Mouse (Mus musculus) midbrain, embryonic 16.5 days (tissue): ENCODE results near the gene Ankrd53. TPM values are rescaled to one million over a fixed set of nuclear protein-coding genes. Genes with fewer than 3 reads are reported as not detected.
"Not testable (repeated sequence)": the region's sequence is repeated elsewhere in the genome, so short reads cannot be mapped to it uniquely, and the experiment has no call there.

ENCODE experiments used
- ATAC-seq: fragments of 200-750 bp; cut with Nextera tagmentation; 2 replicates; pipeline ENCODE4 v1.8.0; 2017; ENCODE audit warnings: moderate TSS enrichment
- H3K27ac ChIP-seq: fragments of 300-500 bp; sonication (generic); 2 replicates; pipeline ENCODE4 v1.5.1; 2014; ENCODE audit warnings: mild to moderate bottlenecking, low read length, mixed read lengths
- H3K27me3 ChIP-seq: fragments of 300-500 bp; sonication (generic); 2 replicates; pipeline ENCODE4 v1.6.1; 2014; ENCODE audit warnings: low read depth, low read length, mixed read lengths; ENCODE audit not compliant: control insufficient read depth, insufficient read depth
- H3K36me3 ChIP-seq: fragments of 300-500 bp; sonication (generic); 2 replicates; pipeline ENCODE4 v1.6.1; 2014; ENCODE audit warnings: mild to moderate bottlenecking, low read length, moderate library complexity, mixed read lengths; ENCODE audit not compliant: control insufficient read depth, insufficient read depth
- H3K4me1 ChIP-seq: fragments of 300-500 bp; sonication (generic); 2 replicates; pipeline ENCODE4 v1.6.1; 2014; ENCODE audit warnings: mild to moderate bottlenecking, low read length, mixed read lengths; ENCODE audit not compliant: control insufficient read depth, insufficient read depth
- H3K4me2 ChIP-seq: fragments of 300-500 bp; sonication (generic); 2 replicates; pipeline ENCODE4 v1.6.1; 2014; ENCODE audit warnings: mild to moderate bottlenecking, low read length, mixed read lengths
- H3K4me3 ChIP-seq: fragments of 300-500 bp; sonication (generic); 2 replicates; pipeline ENCODE4 v1.5.1; 2014; ENCODE audit warnings: low read depth, mild to moderate bottlenecking, low read length, moderate library complexity, mixed read lengths
- H3K9ac ChIP-seq: fragments of 300-500 bp; sonication (generic); 2 replicates; pipeline ENCODE4 v1.6.1; 2014; ENCODE audit warnings: low read depth, low read length, mixed read lengths
- H3K9me3 ChIP-seq: fragments of 300-500 bp; sonication (generic); replicated peaks from 2 replicates; pipeline ENCODE4 v1.6.1; 2014; ENCODE audit warnings: mild to moderate bottlenecking, low read length, mixed read lengths; ENCODE audit not compliant: control insufficient read depth, poor library complexity, severe bottlenecking
- WGBS: fragments of 180-500 bp; shearing (Covaris S2); extraction: QIAGEN DNeasy Blood & Tissue Kit; methylation state at CpG from one replicate; pipeline ENCODE4 v1.1.7; 2014; 5-methylcytosine and 5-hydroxymethylcytosine counted together
- polyA plus RNA-seq: library from polyadenylated mRNA; unstranded; fragments of >200 nt; fragmentation: Nextera tagmentation; extraction: Ambion mirVana; gene quantifications from 2 replicates; pipeline ENCODE4 v1.2.1, GENCODE M21; 2015

Gene Ankrd53
- polyA plus RNA-seq, 1 experiment from 2014 or later: 0.29 TPM

- H3K4me1 ChIP-seq: peaks cover 20% of the 10 kb centered on the region
- ATAC-seq: peak; percentile 97
- WGBS: under 1% methylated on average over 35 of the region's 45 CpGs
- H3K4me3 ChIP-seq: peak within 1 kb of the TSS; percentile 91
- H3K9me3 ChIP-seq: no peaks in the 10 kb centered on the region
- H3K36me3 ChIP-seq: no peaks in the 10 kb centered on the region; the same call in 1 of the 2 replicates
- peak within 1 kb of the TSS; percentile 82 for H3K27ac ChIP-seq
- peak within 1 kb of the TSS; percentile 95 for H3K9ac ChIP-seq
- peak within 1 kb of the TSS; percentile 88 for H3K4me2 ChIP-seq
- no peaks in the 10 kb centered on the region for H3K27me3 ChIP-seq
These were observed 13.3 kb downstream of the Ankrd53 start, which contains the start of gene Tex261 for GRCm38 (mm10) chr6:83775638-83776293. Gene Tex261 (minus strand): TSS chr6:83775813.

DNA sequence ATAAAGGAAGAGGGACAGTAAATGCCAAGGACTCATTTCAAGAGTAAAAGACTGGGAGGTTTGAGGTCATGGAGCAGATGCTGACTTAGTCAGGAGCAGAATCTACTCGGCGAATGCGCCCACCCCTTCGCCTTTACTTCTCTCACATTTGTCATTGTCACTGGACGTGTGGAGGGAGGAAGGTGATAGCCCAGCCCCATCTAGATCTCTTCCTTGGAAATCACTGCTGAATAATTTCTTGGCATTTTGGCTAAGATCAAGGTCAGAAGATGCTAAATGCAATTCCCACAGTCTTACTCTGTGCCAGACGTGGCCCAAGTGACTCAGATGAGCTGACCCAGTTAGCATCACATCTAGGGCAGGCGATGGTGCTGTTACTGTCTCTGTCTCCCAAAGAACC is 15.9 kb downstream of the Ankrd53 start:
- no peaks in the 10 kb centered on the region for H3K36me3 ChIP-seq
- no peaks in the 10 kb centered on the region for H3K9me3 ChIP-seq
- H3K4me2 ChIP-seq: no peak overlapping the region
- no peak for ATAC-seq
- H3K9ac ChIP-seq: no peak overlapping the region
- peaks cover 20% of the 10 kb centered on the region for H3K4me1 ChIP-seq
- H3K27me3 ChIP-seq: no peaks in the 10 kb centered on the region
- H3K27ac ChIP-seq: no peak overlapping the region
- WGBS: 90% methylated on average over 7 of the region's 7 CpGs
- H3K4me3 ChIP-seq: no peak overlapping the region

GRCm38 (mm10) chr6:83779026-83779425 is 16.6 kb downstream of the Ankrd53 start:
- peaks cover 14% of the 10 kb centered on the region for H3K4me1 ChIP-seq
- no peak for ATAC-seq
- no peaks in the 10 kb centered on the region for H3K27me3 ChIP-seq
- H3K9me3 ChIP-seq: no peaks in the 10 kb centered on the region
- no peak overlapping the region for H3K9ac ChIP-seq
- no peak overlapping the region for H3K4me3 ChIP-seq
- H3K4me2 ChIP-seq: no peak overlapping the region
- no peaks in the 10 kb centered on the region for H3K36me3 ChIP-seq
- 10% methylated on average over 5 of the region's 5 CpGs for WGBS
- H3K27ac ChIP-seq: no peak overlapping the region

GRCm38 (mm10) chr6:83786426-83786825 is 24.0 kb downstream of the Ankrd53 start:
- ATAC-seq: no peak
- WGBS: 74% methylated on average over 3 of the region's 3 CpGs
- no peaks in the 10 kb centered on the region for H3K9me3 ChIP-seq

GRCm38 (mm10) chr6:83788554-83788953 is 26.1 kb downstream of the Ankrd53 start:
- Histone ChIP-seq H3K27me3 (no peaks in the 10 kb centered on the region), H3K27ac (no peak overlapping the region), H3K9ac (no peak overlapping the region), H3K9me3 (no peaks in the 10 kb centered on the region), H3K4me1 (no peaks in the 10 kb centered on the region), H3K4me2 (no peak overlapping the region), H3K36me3 (no peaks in the 10 kb centered on the region), H3K4me3 (no peak overlapping the region)
- no peak for ATAC-seq
- WGBS: 48% methylated on average over 7 of the region's 7 CpGs

More at GRCm38 (mm10) chr6:83786426-83786825, 24.0 kb downstream of the Ankrd53 start:
- H3K36me3 ChIP-seq: no peaks in the 10 kb centered on the region
- no peak overlapping the region for H3K4me2 ChIP-seq
- H3K27ac ChIP-seq: no peak overlapping the region
- H3K4me3 ChIP-seq: no peak overlapping the region
- H3K4me1 ChIP-seq: no peaks in the 10 kb centered on the region
- H3K9ac ChIP-seq: no peak overlapping the region
- H3K27me3 ChIP-seq: no peaks in the 10 kb centered on the region

DNA sequence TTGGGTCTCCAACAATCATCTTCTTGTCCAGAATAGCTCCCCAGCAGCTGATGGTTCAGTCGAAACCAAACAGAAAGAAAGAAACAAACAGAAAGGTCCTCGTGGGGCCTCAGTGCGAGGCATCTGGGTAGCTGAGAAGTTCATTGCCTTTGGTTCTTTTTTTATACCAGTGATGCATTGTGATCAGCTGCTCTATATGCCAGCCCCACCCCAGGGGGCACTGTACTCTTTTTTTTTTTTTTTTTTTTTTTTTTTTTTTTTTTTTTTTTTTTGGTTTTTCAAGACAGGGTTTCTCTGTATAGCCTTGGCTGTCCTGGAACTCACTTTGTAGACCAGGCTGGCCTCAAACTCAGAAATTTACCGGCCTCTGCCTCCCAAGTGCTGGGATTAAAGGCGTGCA is 28.1 kb downstream of the Ankrd53 start:
- not testable (repeated sequence) for H3K36me3 ChIP-seq, H3K4me3 ChIP-seq, H3K27ac ChIP-seq, H3K4me2 ChIP-seq, H3K9me3 ChIP-seq, ATAC-seq, H3K9ac ChIP-seq, H3K4me1 ChIP-seq, H3K27me3 ChIP-seq
- 87% methylated on average over 5 of the region's 5 CpGs for WGBS

DNA sequence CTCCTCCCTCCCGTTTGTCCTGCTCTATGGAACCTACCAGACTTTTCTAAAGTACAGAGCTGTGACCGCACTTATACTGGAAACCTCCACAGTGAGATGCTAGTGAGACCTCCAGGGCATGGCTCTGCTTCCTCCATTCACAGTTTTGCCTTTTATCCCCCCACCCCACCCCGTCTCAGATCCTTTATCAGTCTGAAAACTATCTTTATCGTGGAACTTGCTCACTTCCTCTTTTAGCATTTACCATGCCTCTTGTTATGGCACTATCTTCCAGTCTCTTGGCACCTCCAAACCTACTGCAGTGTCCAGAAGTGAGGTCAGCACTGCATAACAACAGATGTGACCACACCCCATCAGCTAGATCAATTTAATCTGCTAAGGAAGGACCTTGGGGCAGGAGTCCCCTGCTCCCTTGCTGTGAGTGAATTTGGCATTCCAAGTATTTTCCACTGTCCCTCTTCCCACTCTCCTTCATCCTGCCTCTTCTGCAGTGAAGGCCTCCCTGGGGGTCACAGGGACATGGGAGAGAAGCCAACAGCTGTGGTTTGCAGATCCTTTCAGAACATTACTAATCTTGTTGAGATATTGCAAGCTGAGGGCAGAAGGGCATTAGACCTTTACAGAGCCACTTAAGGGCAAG is 28.9 kb downstream of the Ankrd53 start:
- H3K4me2 ChIP-seq: no peak overlapping the region
- WGBS: 69% methylated on average over 4 of the region's 4 CpGs
- no peaks in the 10 kb centered on the region for H3K27me3 ChIP-seq
- H3K27ac ChIP-seq: no peak overlapping the region
- no peaks in the 10 kb centered on the region for H3K36me3 ChIP-seq
- H3K9ac ChIP-seq: no peak overlapping the region
- ATAC-seq: no peak
- no peaks in the 10 kb centered on the region for H3K9me3 ChIP-seq
- peaks cover 7% of the 10 kb centered on the region for H3K4me1 ChIP-seq
- H3K4me3 ChIP-seq: no peak overlapping the region

GRCm38 (mm10) chr6:83794760-83795296 is 32.4 kb downstream of the Ankrd53 start, which contains the start of gene Nagk:
Gene Nagk (plus strand): TSS chr6:83794982.
- peak within 1 kb of the TSS; percentile 98 for H3K27ac ChIP-seq
- H3K4me1 ChIP-seq: peaks cover 9% of the 10 kb centered on the region
- ATAC-seq: peak; percentile 95
- H3K36me3 ChIP-seq: no peaks in the 10 kb centered on the region
- peak within 1 kb of the TSS; percentile 93 for H3K9ac ChIP-seq
- peak within 1 kb of the TSS; percentile 84 for H3K4me2 ChIP-seq
- no peaks in the 10 kb centered on the region for H3K27me3 ChIP-seq
- H3K9me3 ChIP-seq: no peaks in the 10 kb centered on the region
- peak within 1 kb of the TSS; percentile 87 for H3K4me3 ChIP-seq
- WGBS: under 1% methylated on average over 43 of the region's 43 CpGs

- H3K27me3 ChIP-seq: no peaks in the 10 kb centered on the region
- peak overlapping the region; percentile 84 for H3K4me2 ChIP-seq
- peak overlapping the region; percentile 87 for H3K4me3 ChIP-seq
- peak overlapping the region; percentile 93 for H3K9ac ChIP-seq
- ATAC-seq: peak; percentile 46
- WGBS: 9% methylated on average over 13 of the region's 13 CpGs
- peak overlapping the region; percentile 98 for H3K27ac ChIP-seq
- H3K36me3 ChIP-seq: no peaks in the 10 kb centered on the region; the same call in 1 of the 2 replicates
- H3K4me1 ChIP-seq: peaks cover 9% of the 10 kb centered on the region
- H3K9me3 ChIP-seq: no peaks in the 10 kb centered on the region
These were observed 33.1 kb downstream of the Ankrd53 start for GRCm38 (mm10) chr6:83795492-83795900.
